Mouse (Mus musculus) erythroblast, embryonic 14.5 days (primary cell): ENCODE data around the gene Fstl3. TPM values are rescaled to one million over a fixed set of nuclear protein-coding genes. Genes with fewer than 3 reads are reported as not detected.
A peak's percentile ranks its signal among the peaks of the same experiment; 100 is the strongest.

ENCODE experiments used
- H3K27me3 ChIP-seq: 2 replicates; pipeline ENCODE4 v1.6.1; 2012; ENCODE audit warnings: inconsistent platforms; ENCODE audit not compliant: control insufficient read depth
- H3K36me3 ChIP-seq: 2 replicates; pipeline ENCODE4 v1.6.1; 2012; ENCODE audit warnings: mild to moderate bottlenecking, inconsistent platforms; ENCODE audit not compliant: control insufficient read depth
- H3K4me1 ChIP-seq: 2 replicates; pipeline ENCODE4 v1.6.1; 2012; ENCODE audit warnings: inconsistent platforms; ENCODE audit not compliant: control insufficient read depth
- H3K4me3 ChIP-seq: replicated peaks from 2 replicates; pipeline ENCODE3; 2012; ENCODE audit warnings: moderate library complexity, mild to moderate bottlenecking, inconsistent platforms
- H3K9me3 ChIP-seq: 2 replicates; pipeline ENCODE4 v1.6.1; 2012; ENCODE audit warnings: low read length, inconsistent platforms, mixed read lengths; ENCODE audit not compliant: control insufficient read depth
- GATA1 ChIP-seq: IDR thresholded peaks from 2 replicates; pipeline ENCODE4 v1.6.1; 2012; ENCODE audit warnings: low read length, inconsistent platforms, mixed read lengths
- TAL1 ChIP-seq: IDR thresholded peaks from 3 replicates; pipeline ENCODE4 v1.6.1; 2012; ENCODE audit warnings: low read length, inconsistent platforms, mixed read lengths
- polyA plus RNA-seq: library from polyadenylated mRNA; stranded (reverse); fragments of >175 nt; gene quantifications from 2 replicates; pipeline ENCODE4 v1.2.3, GENCODE M21; 2012

Fstl3 gene
- polyA plus RNA-seq, 1 experiment = 0.02 TPM

GRCm38 (mm10) chr10:79824413-79824812, 47.3 kb downstream of the Fstl3 start:
- peaks cover 17% of the 10 kb centered on the region for H3K4me1 ChIP-seq
- H3K27me3 ChIP-seq = no peaks in the 10 kb centered on the region; the same call in none of the 2 replicates
- H3K36me3 ChIP-seq = no peaks in the 10 kb centered on the region
- no peak for TF ChIP-seq TAL1
- TF ChIP-seq GATA1 = no peak
- no peaks in the 10 kb centered on the region for H3K9me3 ChIP-seq
- H3K4me3 ChIP-seq = no peak overlapping the region

DNA sequence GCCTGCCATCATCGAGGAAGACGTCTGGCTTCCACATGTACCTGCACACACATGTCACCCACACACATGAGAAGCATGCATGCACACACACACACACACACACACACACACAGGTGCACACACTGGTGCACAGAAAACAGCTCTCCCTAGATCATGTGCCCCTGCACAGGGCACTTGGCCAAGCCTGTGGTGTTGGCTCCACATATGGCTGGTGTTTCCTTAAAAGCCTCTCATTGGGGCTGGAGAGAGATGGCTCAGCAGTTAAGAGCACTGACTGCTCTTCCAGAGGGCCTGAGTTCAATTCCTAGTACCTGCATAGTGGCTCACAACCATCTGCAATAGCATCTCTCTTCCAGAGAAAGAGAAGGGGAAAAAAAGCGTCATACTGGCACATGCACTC, 54.5 kb downstream of the Fstl3 start:
- H3K27me3 ChIP-seq = no peaks in the 10 kb centered on the region; the same call in none of the 2 replicates
- no peak overlapping the region for H3K4me3 ChIP-seq
- 0 out of 3 replicates have a peak, but pooled peaks have one; percentile 21 for TF ChIP-seq TAL1
- no peak for TF ChIP-seq GATA1
- peaks cover 3% of the 10 kb centered on the region; the same call in 1 of the 2 replicates for H3K4me1 ChIP-seq
- no peaks in the 10 kb centered on the region for H3K9me3 ChIP-seq
- H3K36me3 ChIP-seq = no peaks in the 10 kb centered on the region

Other genes with a start within 250 kb of the Fstl3 start
- gene Plpp2, start 243.5 kb upstream of the Fstl3 start, polyA plus RNA-seq = 0.05 and 0.10 TPM in 2 replicates
- 1.7 TPM in 2 replicates for gene Mier2, start 222.1 kb upstream of the Fstl3 start, polyA plus RNA-seq
- not detected in 2 replicates for gene Theg, start 189.9 kb upstream of the Fstl3 start, polyA plus RNA-seq
- not detected in 2 replicates for gene C2cd4c, start 163.2 kb upstream of the Fstl3 start, polyA plus RNA-seq
- not detected in 2 replicates for gene Shc2, start 139.4 kb upstream of the Fstl3 start, polyA plus RNA-seq
- not detected in 2 replicates for gene Odf3l2, start 131.5 kb upstream of the Fstl3 start, polyA plus RNA-seq
- gene Madcam1, start 112.7 kb upstream of the Fstl3 start, polyA plus RNA-seq = 0.03 TPM in 1 of 2 replicates, not detected in the other
- 15.5 and 17.8 TPM in 2 replicates for gene Tpgs1, start 107.9 kb upstream of the Fstl3 start, polyA plus RNA-seq
- 65.0 and 72.0 TPM in 2 replicates for gene Cdc34, start 95.1 kb upstream of the Fstl3 start, polyA plus RNA-seq
- 0.08 and 0.09 TPM in 2 replicates for gene Gzmm, start 88.3 kb upstream of the Fstl3 start, polyA plus RNA-seq
- 836 and 840 TPM in 2 replicates for gene Bsg, start 72.8 kb upstream of the Fstl3 start, polyA plus RNA-seq
- 0.08 and 0.15 TPM in 2 replicates for gene Hcn2, start 60.6 kb upstream of the Fstl3 start, polyA plus RNA-seq
- 2.1 and 2.5 TPM in 2 replicates for gene Polrmt, start 30.7 kb upstream of the Fstl3 start, polyA plus RNA-seq
- not detected in 2 replicates for gene Fgf22, start 22.2 kb upstream of the Fstl3 start, polyA plus RNA-seq
- 35.3 and 45.1 TPM in 2 replicates for gene Rnf126, start 10.3 kb upstream of the Fstl3 start, polyA plus RNA-seq
- 0.02 TPM in 1 of 2 replicates, not detected in the other for gene Prss57, start 13.7 kb downstream of the Fstl3 start, polyA plus RNA-seq
- gene Palm, start 16.3 kb downstream of the Fstl3 start, polyA plus RNA-seq = 0.34 and 0.52 TPM in 2 replicates
- not detected in 2 replicates for gene Misp, start 43.7 kb downstream of the Fstl3 start, polyA plus RNA-seq
- 46.1 and 67.9 TPM in 2 replicates for gene Ptbp1, start 77.2 kb downstream of the Fstl3 start, polyA plus RNA-seq
- 3.5 TPM in 2 replicates for gene Prtn3, start 97.2 kb downstream of the Fstl3 start, polyA plus RNA-seq
- gene Plppr3, start 97.4 kb downstream of the Fstl3 start, polyA plus RNA-seq = 0.06 and 0.11 TPM in 2 replicates
- gene Elane, start 109.0 kb downstream of the Fstl3 start, polyA plus RNA-seq = 1.5 and 1.8 TPM in 2 replicates
- gene Cfd, start 113.6 kb downstream of the Fstl3 start, polyA plus RNA-seq = not detected in 2 replicates
- 4.1 and 4.9 TPM in 2 replicates for gene Med16, start 131.7 kb downstream of the Fstl3 start, polyA plus RNA-seq
- gene Gm26602, start 133.6 kb downstream of the Fstl3 start, polyA plus RNA-seq = 0.21 TPM in 1 of 2 replicates, not detected in the other
- 0.01 TPM in 1 of 2 replicates, not detected in the other for gene Kiss1r, start 139.7 kb downstream of the Fstl3 start, polyA plus RNA-seq
- gene R3hdm4, start 143.9 kb downstream of the Fstl3 start, polyA plus RNA-seq = 9.9 and 13.0 TPM in 2 replicates
- 1.0 and 1.4 TPM in 2 replicates for gene Arid3a, start 149.8 kb downstream of the Fstl3 start, polyA plus RNA-seq
- 4.4 and 4.9 TPM in 2 replicates for gene Wdr18, start 182.9 kb downstream of the Fstl3 start, polyA plus RNA-seq
- 0.01 TPM in 1 of 2 replicates, not detected in the other for gene Grin3b, start 193.4 kb downstream of the Fstl3 start, polyA plus RNA-seq
- gene Tmem259, start 207.1 kb downstream of the Fstl3 start, polyA plus RNA-seq = 47.6 and 49.5 TPM in 2 replicates
- gene Cnn2, start 211.3 kb downstream of the Fstl3 start, polyA plus RNA-seq = 0.59 and 0.74 TPM in 2 replicates
- gene Abca7, start 219.2 kb downstream of the Fstl3 start, polyA plus RNA-seq = 7.6 and 7.9 TPM in 2 replicates
- gene Arhgap45, start 239.4 kb downstream of the Fstl3 start, polyA plus RNA-seq = 1.5 and 1.7 TPM in 2 replicates